Mouse (Mus musculus) right cerebral cortex, postnatal 4 days (tissue): Measurements from ENCODE around the gene AI854703.

Experiments used
- DNase-seq: peaks from one replicate; pipeline ENCODE4 v3.0.0-alpha.2; 2022

Gene AI854703

GRCm38 (mm10) chr6:48665471-48665870 is 38.9 kb downstream of the AI854703 start:
- no peak for DNase-seq

- no peak for DNase-seq
Observed at GRCm38 (mm10) chr6:48666159-48666586, 39.6 kb downstream of the AI854703 start.

GRCm38 (mm10) chr6:48668022-48668421 is 41.5 kb downstream of the AI854703 start:
- no peak for DNase-seq

- DNase-seq, result no peak
Observed at GRCm38 (mm10) chr6:48669446-48669969, 42.9 kb downstream of the AI854703 start.

- no peak for DNase-seq
Observed at GRCm38 (mm10) chr6:48674291-48675058, 47.9 kb downstream of the AI854703 start.

GRCm38 (mm10) chr6:48675400-48675930 is 48.9 kb downstream of the AI854703 start:
- DNase-seq, result no peak

- no peak for DNase-seq
Observed at GRCm38 (mm10) chr6:48675931-48676859, 49.6 kb downstream of the AI854703 start, which contains the start of gene Gimap9. Gene Gimap9, plus strand, starts transcription at chr6:48676129.

- no peak for DNase-seq
Observed at GRCm38 (mm10) chr6:48676860-48677415, 50.4 kb downstream of the AI854703 start.

- no peak for DNase-seq
Observed at GRCm38 (mm10) chr6:48677492-48678345, 51.2 kb downstream of the AI854703 start.

- no peak for DNase-seq
Observed at GRCm38 (mm10) chr6:48678391-48678790, 51.8 kb downstream of the AI854703 start.

GRCm38 (mm10) chr6:48679701-48680100 is 53.1 kb downstream of the AI854703 start:
- DNase-seq, result no peak

- no peak for DNase-seq
Observed at GRCm38 (mm10) chr6:48680421-48680820, 53.9 kb downstream of the AI854703 start.

GRCm38 (mm10) chr6:48681472-48682090 is 55.0 kb downstream of the AI854703 start:
- DNase-seq, result no peak

GRCm38 (mm10) chr6:48682271-48682670 is 55.7 kb downstream of the AI854703 start:
- DNase-seq, result no peak
